ENCODE assay signal across 8 mouse cellular contexts in the genomic region with DNA sequence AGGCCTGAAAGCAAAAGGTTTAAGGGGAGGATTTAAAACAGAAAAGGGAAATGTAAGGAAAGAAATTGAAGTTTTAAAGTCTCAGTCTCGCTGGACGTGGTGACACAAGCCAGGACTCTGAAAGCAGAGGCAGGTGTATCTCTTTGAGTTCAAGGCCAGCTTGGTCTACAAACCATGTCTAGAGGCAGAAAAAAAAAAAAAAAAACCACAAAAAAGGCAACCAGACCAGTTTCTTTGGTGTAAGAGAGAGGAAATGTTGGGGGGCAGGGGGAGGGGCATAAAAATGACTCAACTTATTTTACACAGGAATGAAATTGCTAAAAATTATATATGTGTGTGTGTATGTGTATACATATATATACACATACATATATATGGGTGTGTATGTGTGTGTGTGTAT. TPM values are rescaled to one million over a fixed set of nuclear protein-coding genes. Genes with fewer than 3 reads are reported as not detected.
DNase-seq lines count a peak whose midpoint lies in the region; ATAC-seq and TF ChIP-seq lines count a peak whose summit lies in the region.

No protein-coding gene starts in this region.

- no peak for DNase-seq in gastrocnemius, adult 2 months
- no peak for DNase-seq in gastrocnemius, postnatal 4 days (ENCODE audit: low spot score in 2 of 2)
- no peak for DNase-seq in left cerebral cortex, adult 11 months (ENCODE audit: low spot score)
- no peak for DNase-seq in B cell, adult 2 months

- H3K27ac ChIP-seq in gastrocnemius, adult 2 months, result no peak overlapping the region
- no peak overlapping the region for H3K27ac ChIP-seq in midbrain, embryonic 13.5 days
- no peak overlapping the region for H3K27ac ChIP-seq in midbrain, embryonic 16.5 days (ENCODE audit: low read length)
- no peak overlapping the region for H3K27ac ChIP-seq in intestine, embryonic 15.5 days
- no peak overlapping the region for H3K27ac ChIP-seq in stomach, embryonic 15.5 days

- no peaks in the 10 kb centered on the region for H3K27me3 ChIP-seq in midbrain, embryonic 13.5 days
- H3K27me3 ChIP-seq in midbrain, embryonic 16.5 days (ENCODE audit: control insufficient read depth, insufficient read depth, low read depth, low read length), result no peaks in the 10 kb centered on the region
- H3K27me3 ChIP-seq in intestine, embryonic 15.5 days (replicated peaks), result no peaks in the 10 kb centered on the region
- no peaks in the 10 kb centered on the region for H3K27me3 ChIP-seq in stomach, embryonic 15.5 days (replicated peaks)

- H3K4me3 ChIP-seq in gastrocnemius, adult 2 months, result peak overlapping the region; percentile 90; the same call in 1 of the 2 replicates
- peak overlapping the region; percentile 90 for H3K4me3 ChIP-seq in midbrain, embryonic 13.5 days (replicated peaks)
- no peak overlapping the region for H3K4me3 ChIP-seq in midbrain, embryonic 16.5 days (ENCODE audit: low read depth, low read length)
- H3K4me3 ChIP-seq in intestine, embryonic 15.5 days (replicated peaks), result peak overlapping the region; percentile 81; the same call in 1 of the 2 replicates
- H3K4me3 ChIP-seq in stomach, embryonic 15.5 days (replicated peaks), result peak overlapping the region; percentile 83; the same call in 1 of the 2 replicates

- peaks cover 24% of the 10 kb centered on the region for H3K4me1 ChIP-seq in midbrain, embryonic 13.5 days (replicated peaks)
- H3K4me1 ChIP-seq in midbrain, embryonic 16.5 days (ENCODE audit: control insufficient read depth, insufficient read depth, low read length), result peaks cover 22% of the 10 kb centered on the region
- H3K4me1 ChIP-seq in intestine, embryonic 15.5 days (replicated peaks), result no peaks in the 10 kb centered on the region
- peaks cover 11% of the 10 kb centered on the region; the same call in 1 of the 2 replicates for H3K4me1 ChIP-seq in stomach, embryonic 15.5 days

- 58% methylated on average over 2 of the region's 2 CpGs for WGBS in midbrain, embryonic 13.5 days
- 55% methylated on average over 2 of the region's 2 CpGs for WGBS in midbrain, embryonic 16.5 days
- WGBS in intestine, embryonic 15.5 days, result 55% methylated on average over 2 of the region's 2 CpGs
- WGBS in stomach, embryonic 15.5 days, result 57% methylated on average over 2 of the region's 2 CpGs

- ATAC-seq in midbrain, embryonic 13.5 days, result no peak
- ATAC-seq in midbrain, embryonic 16.5 days, result no peak
- no peak for ATAC-seq in intestine, embryonic 15.5 days
- no peak for ATAC-seq in stomach, embryonic 15.5 days (ENCODE audit: insufficient read depth, low FRiP score, low read depth)

- no peak overlapping the region for H3K9ac ChIP-seq in midbrain, embryonic 13.5 days (replicated peaks)
- H3K9ac ChIP-seq in midbrain, embryonic 16.5 days (ENCODE audit: low read depth, low read length), result no peak overlapping the region
- 0 out of 2 replicates have a peak overlapping the region, but pooled peaks have one; percentile 29 for H3K9ac ChIP-seq in intestine, embryonic 15.5 days
- no peak overlapping the region for H3K9ac ChIP-seq in stomach, embryonic 15.5 days

- no peaks in the 10 kb centered on the region for H3K9me3 ChIP-seq in midbrain, embryonic 13.5 days
- H3K9me3 ChIP-seq in midbrain, embryonic 16.5 days (replicated peaks; ENCODE audit: control insufficient read depth, low read length, poor library complexity, severe bottlenecking), result no peaks in the 10 kb centered on the region
- H3K9me3 ChIP-seq in intestine, embryonic 15.5 days, result no peaks in the 10 kb centered on the region
- no peaks in the 10 kb centered on the region for H3K9me3 ChIP-seq in stomach, embryonic 15.5 days

- no peak for TF ChIP-seq CTCF in gastrocnemius, adult 2 months (IDR thresholded peaks at IDR 0.05)

- peak overlapping the region; percentile 83 for H3K4me2 ChIP-seq in midbrain, embryonic 13.5 days (replicated peaks)
- H3K4me2 ChIP-seq in midbrain, embryonic 16.5 days (ENCODE audit: low read length), result no peak overlapping the region
- H3K4me2 ChIP-seq in intestine, embryonic 15.5 days (replicated peaks), result peak overlapping the region; percentile 78
- H3K4me2 ChIP-seq in stomach, embryonic 15.5 days, result peak overlapping the region; percentile 80

- intact Hi-C loops in gastrocnemius, adult 2 months (cut with DNase I), result no loop called here

- no peaks in the 10 kb centered on the region for H3K36me3 ChIP-seq in midbrain, embryonic 13.5 days
- H3K36me3 ChIP-seq in midbrain, embryonic 16.5 days (ENCODE audit: control insufficient read depth, insufficient read depth, low read length), result no peaks in the 10 kb centered on the region
- H3K36me3 ChIP-seq in intestine, embryonic 15.5 days, result no peaks in the 10 kb centered on the region
- no peaks in the 10 kb centered on the region for H3K36me3 ChIP-seq in stomach, embryonic 15.5 days

RNA-seq across cellular contexts. Expression of a gene that starts 1.3 kb away (rescaled TPM):
- total RNA-seq in gastrocnemius, adult 2 months (2021), result 10 to 100 TPM; 31.2 to 32.0 TPM
- 10 to 100 TPM; 26.0 to 28.7 TPM for total RNA-seq in gastrocnemius, postnatal 4 days (2021)
- 34.8 and 35.4 TPM in 2 replicates for polyA plus RNA-seq in midbrain, embryonic 13.5 days (2015; fragmentation: Nextera tagmentation; extraction: Ambion mirVana)
- 35.7 and 36.3 TPM in 2 replicates for polyA plus RNA-seq in midbrain, embryonic 16.5 days (2015; fragmentation: Nextera tagmentation; extraction: Ambion mirVana)
- polyA plus RNA-seq in intestine, embryonic 15.5 days (2015; fragmentation: Nextera tagmentation; extraction: Ambion mirVana), result 21.4 and 24.7 TPM in 2 replicates
- polyA plus RNA-seq in stomach, embryonic 15.5 days (2015; fragmentation: Nextera tagmentation; extraction: Ambion mirVana), result 22.7 and 25.4 TPM in 2 replicates

RNA-seq across cellular contexts. Expression of a gene that starts 42.4 kb away (rescaled TPM):
- total RNA-seq in gastrocnemius, adult 2 months (2021), result 10 to 100 TPM in 1 of 2 experiments, 1 to 10 TPM in 1; 9.3 to 12.5 TPM
- total RNA-seq in gastrocnemius, postnatal 4 days (2021), result 10 to 100 TPM; 28.2 to 32.2 TPM
- polyA plus RNA-seq in midbrain, embryonic 13.5 days (2015; fragmentation: Nextera tagmentation; extraction: Ambion mirVana), result 29.4 and 30.2 TPM in 2 replicates
- polyA plus RNA-seq in midbrain, embryonic 16.5 days (2015; fragmentation: Nextera tagmentation; extraction: Ambion mirVana), result 23.9 and 26.8 TPM in 2 replicates
- polyA plus RNA-seq in intestine, embryonic 15.5 days (2015; fragmentation: Nextera tagmentation; extraction: Ambion mirVana), result 29.0 and 32.4 TPM in 2 replicates
- 29.2 and 29.9 TPM in 2 replicates for polyA plus RNA-seq in stomach, embryonic 15.5 days (2015; fragmentation: Nextera tagmentation; extraction: Ambion mirVana)
